Mouse (Mus musculus) spleen, adult 2 months (tissue): Measurements from ENCODE around the gene Efhd1.

Source experiments
- CTCF ChIP-seq: fragments of 200-500 bp; IDR thresholded peaks from 2 replicates; pipeline ENCODE4 v1.5.1; 2011; ENCODE audit warnings: mild to moderate bottlenecking, inconsistent platforms; ENCODE audit not compliant: insufficient read depth, insufficient read length, insufficient replicate concordance; ENCODE audit errors: extremely low read depth
- POLR2A ChIP-seq: fragments of 200-500 bp; IDR thresholded peaks from 2 replicates; pipeline ENCODE4 v1.6.1; 2011; ENCODE audit warnings: low read depth, low read length, inconsistent platforms

- no peak for TF ChIP-seq POLR2A
- TF ChIP-seq CTCF, result no peak
These were observed at the start of gene Efhd1 for GRCm38 (mm10) chr1:87264134-87265006.
